In the genomic region with DNA sequence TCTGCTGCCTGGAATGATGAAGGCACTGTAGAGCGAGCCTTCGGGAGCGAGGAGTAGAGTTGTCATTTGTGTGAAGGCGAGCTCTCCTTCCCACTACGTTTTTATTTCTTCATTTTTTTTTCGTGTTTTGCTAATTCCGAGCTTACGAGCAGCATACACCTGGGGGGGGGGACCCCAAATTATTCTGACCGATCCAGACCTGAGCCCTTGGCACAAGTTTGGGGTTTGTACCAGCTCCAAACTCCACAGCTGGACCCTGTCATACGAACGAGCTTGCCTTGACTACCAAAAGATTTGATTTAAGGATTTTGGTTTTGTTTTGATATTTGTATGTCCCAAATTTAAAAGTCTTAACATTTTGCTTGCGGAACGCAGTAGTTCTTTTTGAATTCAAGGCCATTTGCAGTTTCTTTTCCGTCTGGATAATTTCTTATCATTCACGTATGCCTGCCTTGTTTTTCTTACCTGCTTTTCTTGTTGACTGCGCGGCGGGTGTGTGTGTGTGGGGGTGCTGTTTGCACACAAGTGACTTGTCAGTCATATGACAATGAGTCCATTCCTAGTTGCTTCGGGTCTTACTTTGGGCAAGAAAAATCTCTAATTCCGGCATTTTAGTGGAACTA, we compare ENCODE assay signal across 8 mouse cellular contexts. TPM values are rescaled to one million over a fixed set of nuclear protein-coding genes. Genes with fewer than 3 reads are reported as not detected.
DNase-seq lines count a peak whose midpoint lies in the region; ATAC-seq and TF ChIP-seq lines count a peak whose summit lies in the region.

No protein-coding gene starts in this region.

- peak overlapping the region; percentile 97 for H3K4me3 ChIP-seq in megakaryocyte, embryonic 14.5 days (replicated peaks)
- H3K4me3 ChIP-seq in forebrain, postnatal 0 days (ENCODE audit: low read depth, low read length): peak overlapping the region; percentile 90
- H3K4me3 ChIP-seq in intestine, embryonic 15.5 days (replicated peaks): peak overlapping the region; percentile 65
- H3K4me3 ChIP-seq in liver, adult 2 months (ENCODE audit: insufficient read depth, low read depth, low read length): peak overlapping the region; percentile 72

- TF ChIP-seq CTCF in forebrain, postnatal 0 days (IDR thresholded peaks at IDR 0.05; ENCODE audit: low read depth): no peak
- TF ChIP-seq CTCF in liver, adult 2 months (IDR thresholded peaks at IDR 0.05; ENCODE audit: low read depth, low read length): no peak

- peak; percentile 34 for DNase-seq in c-Kit-positive CD71-positive TER-119-positive erythroid progenitor cells, embryonic 14.5 days (ENCODE audit: low spot score)
- DNase-seq in forebrain, postnatal 0 days: peak; percentile 75
- peak; percentile 74 for DNase-seq in liver, adult 2 months (ENCODE audit: extremely low read depth, low read depth, low spot score)
- peak; percentile 61 to 64 for DNase-seq in natural killer cell, adult 2 months (ENCODE audit: low spot score in 2 of 2)
- DNase-seq in yolk sac, embryonic 10.5 days (ENCODE audit: low spot score): peak; percentile 66

- H3K9ac ChIP-seq in forebrain, postnatal 0 days: peak overlapping the region; percentile 67
- peak overlapping the region; percentile 80 for H3K9ac ChIP-seq in intestine, embryonic 15.5 days
- peak overlapping the region; percentile 74 for H3K9ac ChIP-seq in liver, adult 2 months (ENCODE audit: low read depth, low read length)

- peaks cover 40% of the 10 kb centered on the region for H3K36me3 ChIP-seq in megakaryocyte, embryonic 14.5 days (replicated peaks; ENCODE audit: low read length)
- H3K36me3 ChIP-seq in forebrain, postnatal 0 days (ENCODE audit: insufficient read depth): peaks cover 23% of the 10 kb centered on the region
- H3K36me3 ChIP-seq in intestine, embryonic 15.5 days: peaks cover 13% of the 10 kb centered on the region
- peaks cover 23% of the 10 kb centered on the region for H3K36me3 ChIP-seq in liver, adult 2 months (ENCODE audit: control insufficient read depth, insufficient read depth, low read length)

- no peaks in the 10 kb centered on the region for H3K27me3 ChIP-seq in megakaryocyte, embryonic 14.5 days (replicated peaks)
- no peaks in the 10 kb centered on the region for H3K27me3 ChIP-seq in forebrain, postnatal 0 days (ENCODE audit: insufficient read depth, low read length)
- H3K27me3 ChIP-seq in intestine, embryonic 15.5 days (replicated peaks): no peaks in the 10 kb centered on the region
- no peaks in the 10 kb centered on the region for H3K27me3 ChIP-seq in liver, adult 2 months (ENCODE audit: control insufficient read depth, insufficient read depth, low read length)

- peaks cover 42% of the 10 kb centered on the region for H3K4me1 ChIP-seq in megakaryocyte, embryonic 14.5 days
- H3K4me1 ChIP-seq in forebrain, postnatal 0 days (ENCODE audit: insufficient read depth): peaks cover 10% of the 10 kb centered on the region
- H3K4me1 ChIP-seq in intestine, embryonic 15.5 days (replicated peaks): peaks cover 20% of the 10 kb centered on the region
- H3K4me1 ChIP-seq in liver, adult 2 months (ENCODE audit: control insufficient read depth, insufficient read depth, low read length): peaks cover 2% of the 10 kb centered on the region

- H3K79me2 ChIP-seq in liver, adult 2 months (ENCODE audit: control insufficient read depth, insufficient read depth, low read length): no peaks in the 10 kb centered on the region; the same call in 1 of the 2 replicates

- peak overlapping the region; percentile 89 for H3K27ac ChIP-seq in forebrain, postnatal 0 days (ENCODE audit: low read depth, low read length)
- peak overlapping the region; percentile 97 for H3K27ac ChIP-seq in intestine, embryonic 15.5 days
- H3K27ac ChIP-seq in liver, adult 2 months (replicated peaks; ENCODE audit: insufficient read depth, low read depth, low read length): peak overlapping the region; percentile 81

- TF ChIP-seq POLR2A in liver, adult 2 months (IDR thresholded peaks at IDR 0.05; ENCODE audit: extremely low read depth, insufficient read depth, low read length): no peak

- no peak for ATAC-seq in megakaryocyte, adult 5-6 weeks (ENCODE audit: poor library complexity, severe bottlenecking)
- no peak for ATAC-seq in forebrain, postnatal 0 days
- 0 out of 2 replicates have a peak, but pooled peaks have one; percentile 0 for ATAC-seq in intestine, embryonic 15.5 days

- WGBS in forebrain, postnatal 0 days: under 1% methylated on average over 20 of the region's 20 CpGs
- WGBS in intestine, embryonic 15.5 days: under 1% methylated on average over 20 of the region's 20 CpGs
- WGBS in liver, adult 2 months: 1% methylated on average over 20 of the region's 20 CpGs

- no peaks in the 10 kb centered on the region for H3K9me3 ChIP-seq in megakaryocyte, embryonic 14.5 days
- no peaks in the 10 kb centered on the region for H3K9me3 ChIP-seq in forebrain, postnatal 0 days (ENCODE audit: low read length)
- no peaks in the 10 kb centered on the region for H3K9me3 ChIP-seq in intestine, embryonic 15.5 days

- peak overlapping the region; percentile 59 for H3K4me2 ChIP-seq in forebrain, postnatal 0 days (ENCODE audit: low read depth)
- H3K4me2 ChIP-seq in intestine, embryonic 15.5 days (replicated peaks): peak overlapping the region; percentile 53

RNA-seq across cellular contexts. Expression of a gene that starts 0.8 kb away (rescaled TPM):
- polyA plus RNA-seq in megakaryocyte, embryonic 14.5 days (2012; ENCODE audit: insufficient read depth, low replicate concordance): 51.6 and 132 TPM in 2 replicates
- total RNA-seq in megakaryocyte, adult 5-6 weeks (2015): 160 and 180 TPM in 2 replicates
- total RNA-seq in megakaryocyte, adult 5-6 weeks (2017): 192 and 198 TPM in 2 replicates
- total RNA-seq in forebrain, postnatal 0 days (2014; rRNA removed): 78.8 and 87.1 TPM in 2 replicates
- 100.0 and 146 TPM in 2 replicates for polyA plus RNA-seq in forebrain, postnatal 0 days (2015; fragmentation: Nextera tagmentation; extraction: Ambion mirVana)
- 72.3 and 79.5 TPM in 2 replicates for polyA plus RNA-seq in intestine, embryonic 15.5 days (2015; fragmentation: Nextera tagmentation; extraction: Ambion mirVana)
- total RNA-seq in liver, adult 2 months (2014; rRNA removed): 8.1 and 11.5 TPM in 2 replicates
- 1.3 and 1.9 TPM in 2 replicates for polyA plus RNA-seq in liver, adult 2 months (2012; rRNA removed)

Comparison
In these comparisons a context has a peak if more than half of its experiments do, and no peak if none do; other contexts are left out.
1. RNA of a gene that starts 0.8 kb away (polyA plus RNA-seq): 100.0 to 146 TPM in forebrain, postnatal 0 days, 72.3 to 79.5 TPM in intestine, embryonic 15.5 days and 51.6 to 132 TPM in megakaryocyte, embryonic 14.5 days; 1.3 to 1.9 TPM in liver, adult 2 months; every median in the first group is over 10 times any median in the second.
2. Peak in every context shown above with its lines, with median percentiles within 50 percentile points of each other: H3K4me3 ChIP-seq, DNase-seq, H3K27ac ChIP-seq and H3K9ac ChIP-seq.